Mouse (Mus musculus) layer of hippocampus, adult 18-20 months (tissue): ENCODE results near the gene Rnf2. TPM values are rescaled to one million over a fixed set of nuclear protein-coding genes. Genes with fewer than 3 reads are reported as not detected.

ENCODE experiments used
- microRNA-seq, 2 experiments: library from miRNA; unstranded; fragments of <30 nt; microRNA quantifications; one replicate each; pipeline ENCODE4 v1.2.0; 2021
- total RNA-seq, 2 experiments: library from RNA; stranded (reverse); gene quantifications; 2 replicates each; pipeline ENCODE4 v1.2.3; 2021

Rnf2 gene
- total RNA-seq, 2 experiments from 2014 or later: 42.6 to 47.0 TPM

Small RNA genes lying within 50 kb of the gene (microRNA-seq; reads per million reads assigned to microRNA genes)
- gene Mir7682: 0 to 0.20 reads per million in 2 experiments

Other genes starting within 250 kb of the Rnf2 start
- gene Ivns1abp, start 156.5 kb downstream of the Rnf2 start, total RNA-seq: 10 to 100 TPM; 88.5 to 88.7 TPM
- gene Swt1, start 72.5 kb downstream of the Rnf2 start, total RNA-seq: 10 to 100 TPM; 15.4 to 17.1 TPM
- 10 to 100 TPM; 31.2 to 35.2 TPM for gene Trmt1l, start 72.4 kb downstream of the Rnf2 start, total RNA-seq
- gene Fam129a, start 70.2 kb upstream of the Rnf2 start, total RNA-seq: 1 to 10 TPM; 1.8 to 2.0 TPM